8 mouse cellular contexts compared by ENCODE assay signal in the genomic region with DNA sequence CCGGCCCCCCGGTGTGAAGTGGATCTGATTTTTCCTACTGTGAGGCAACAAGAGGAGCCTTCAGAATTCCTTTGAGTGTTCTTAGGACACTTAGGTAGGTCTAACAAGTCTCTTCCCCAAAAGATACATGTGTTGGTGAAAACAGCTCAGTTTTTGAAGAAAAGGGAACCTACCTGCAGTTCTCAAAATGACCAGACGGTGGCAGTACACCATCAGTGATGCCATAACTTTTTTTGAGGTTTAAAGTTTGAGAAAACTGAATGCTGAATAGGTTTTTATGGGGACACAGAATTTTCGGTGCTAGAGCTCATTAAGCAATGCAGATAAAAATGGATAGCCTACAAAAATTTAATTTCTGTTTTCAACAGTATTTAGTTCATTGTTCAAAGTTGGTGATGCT.
DNase-seq lines count a peak whose midpoint lies in the region; ATAC-seq and TF ChIP-seq lines count a peak whose summit lies in the region.

No protein-coding gene starts in this region.

- H3K27me3 ChIP-seq in embryonic facial prominence, embryonic 14.5 days (replicated peaks; ENCODE audit: control insufficient read depth, insufficient read depth, low read length) = no peaks in the 10 kb centered on the region
- H3K27me3 ChIP-seq in midbrain, embryonic 16.5 days (ENCODE audit: control insufficient read depth, insufficient read depth, low read depth, low read length) = no peaks in the 10 kb centered on the region

- DNase-seq in heart, adult 18-20 months = peak; percentile 56 to 93
- no peak for DNase-seq in heart, postnatal 25 days (ENCODE audit: low spot score)
- DNase-seq in adrenal gland, postnatal 36 days = peak; percentile 61 to 70
- peak; percentile 82 for DNase-seq in embryonic facial prominence, embryonic 14.5 days (ENCODE audit: low spot score)
- DNase-seq in heart, postnatal 4 days = peak; percentile 89
- DNase-seq in left cerebral cortex, adult 2 months (ENCODE audit: extremely low spot score in 1 of 2, low spot score in 2 of 2) = peak; percentile 69 to 80
- DNase-seq in testis, postnatal 10 days (ENCODE audit: low spot score) = peak; percentile 92

- no peaks in the 10 kb centered on the region for H3K9me3 ChIP-seq in embryonic facial prominence, embryonic 14.5 days (ENCODE audit: control insufficient read depth, low read length)
- no peaks in the 10 kb centered on the region for H3K9me3 ChIP-seq in midbrain, embryonic 16.5 days (replicated peaks; ENCODE audit: control insufficient read depth, low read length, poor library complexity, severe bottlenecking)

- peak; percentile 93 for TF ChIP-seq CTCF in left cerebral cortex, adult 2 months (IDR thresholded peaks at IDR 0.05)

- 3% methylated on average over 4 of the region's 4 CpGs for WGBS in embryonic facial prominence, embryonic 14.5 days
- WGBS in midbrain, embryonic 16.5 days = 8% methylated on average over 4 of the region's 4 CpGs

- ATAC-seq in embryonic facial prominence, embryonic 14.5 days (ENCODE audit: low read depth) = 0 out of 2 replicates have a peak, but pooled peaks have one; percentile 5
- ATAC-seq in midbrain, embryonic 16.5 days = no peak

- intact Hi-C loops in heart, postnatal 25 days (cut with DNase I) = loop anchor here (1.0 kb wide), 1 partner anchor 129 kb away; no protein-coding TSS in a partner anchor
- intact Hi-C loops in left cerebral cortex, adult 2 months (cut with DNase I) = loop anchor here (1.0 to 5.0 kb wide), 3 partner anchors 129 to 1414 kb away; a partner anchor contains a TSS

- peak overlapping the region; percentile 91 for H3K27ac ChIP-seq in embryonic facial prominence, embryonic 14.5 days (replicated peaks; ENCODE audit: low read depth, low read length)
- no peak overlapping the region for H3K27ac ChIP-seq in left cerebral cortex, adult 2 months
- H3K27ac ChIP-seq in midbrain, embryonic 16.5 days (ENCODE audit: low read length) = no peak overlapping the region

- H3K36me3 ChIP-seq in embryonic facial prominence, embryonic 14.5 days (ENCODE audit: control insufficient read depth, insufficient read depth, low read length) = no peaks in the 10 kb centered on the region
- H3K36me3 ChIP-seq in midbrain, embryonic 16.5 days (ENCODE audit: control insufficient read depth, insufficient read depth, low read length) = no peaks in the 10 kb centered on the region

- peak overlapping the region; percentile 50 for H3K9ac ChIP-seq in embryonic facial prominence, embryonic 14.5 days (ENCODE audit: low read depth, low read length)
- H3K9ac ChIP-seq in midbrain, embryonic 16.5 days (ENCODE audit: low read depth, low read length) = 0 out of 2 replicates have a peak overlapping the region, but pooled peaks have one; percentile 36

- no peak overlapping the region for H3K4me3 ChIP-seq in embryonic facial prominence, embryonic 14.5 days (ENCODE audit: low read depth, low read length)
- H3K4me3 ChIP-seq in left cerebral cortex, adult 2 months = no peak overlapping the region
- no peak overlapping the region for H3K4me3 ChIP-seq in midbrain, embryonic 16.5 days (ENCODE audit: low read depth, low read length)

- peak overlapping the region; percentile 33; the same call in 1 of the 2 replicates for H3K4me2 ChIP-seq in embryonic facial prominence, embryonic 14.5 days (ENCODE audit: low read depth, low read length)
- H3K4me2 ChIP-seq in midbrain, embryonic 16.5 days (ENCODE audit: low read length) = peak overlapping the region; percentile 17; the same call in 1 of the 2 replicates

- peaks cover 35% of the 10 kb centered on the region for H3K4me1 ChIP-seq in embryonic facial prominence, embryonic 14.5 days (ENCODE audit: control insufficient read depth, insufficient read depth, low read length)
- 0 out of 2 replicates have a peak, but pooled peaks cover 4% of the 10 kb centered on the region for H3K4me1 ChIP-seq in midbrain, embryonic 16.5 days (ENCODE audit: control insufficient read depth, insufficient read depth, low read length)
